Comparison of ENCODE assay signal across 23 mouse cellular contexts in the genomic region with DNA sequence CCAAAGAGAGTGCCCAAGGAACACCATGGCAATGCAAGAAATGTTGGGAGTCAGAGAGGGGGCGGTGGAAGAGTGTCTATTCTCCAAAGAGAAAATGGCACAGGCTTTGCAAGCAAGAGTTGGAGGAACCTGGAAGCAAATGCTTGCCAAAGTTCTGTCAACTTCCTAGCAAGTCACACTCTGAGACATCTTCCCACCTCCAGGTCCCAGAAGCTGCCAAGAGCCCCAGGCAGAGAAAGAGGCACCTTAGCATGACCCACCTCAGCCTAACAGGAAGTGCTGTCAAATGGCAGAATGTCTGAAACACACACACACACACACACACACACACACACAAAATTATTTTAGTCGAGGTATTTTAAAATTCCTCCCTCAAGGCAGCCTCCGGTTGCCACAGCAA. TPM values are rescaled to one million over a fixed set of nuclear protein-coding genes. Genes with fewer than 3 reads are reported as not detected.
A peak's percentile ranks its signal among the peaks of the same experiment; 100 is the strongest.
DNase-seq lines count a peak whose midpoint lies in the region; ATAC-seq lines count a peak whose summit lies in the region.
"Had no signal": no experiment of that assay in that cellular context is flagged by ENCODE, and none has a peak within 500 bp of the region (broad histone marks: within the 10 kb centered on the region; RNA-seq: fewer than 3 reads in every experiment).

No protein-coding gene starts in this region.

- ATAC-seq in megakaryocyte, adult 5-6 weeks (ENCODE audit: poor library complexity, severe bottlenecking): no peak
- no peak for ATAC-seq in erythroid progenitor cell, adult 5-6 weeks (replicated peaks; ENCODE audit: low FRiP score, poor library complexity, severe bottlenecking)
- ATAC-seq: activated CD4-positive, CD25-positive, alpha-beta regulatory T cell, adult 4 months; forebrain, embryonic 15.5 days; hindbrain, embryonic 16.5 days; Patski had no signal

- intact Hi-C loops in left cerebral cortex, postnatal 10 days (cut with DNase I): no loop called here

- DNase-seq in left cerebral cortex, adult 18-20 months (ENCODE audit: low spot score in 2 of 2): peak; percentile 54 to 77
- no peak for DNase-seq in left cerebral cortex, postnatal 10 days (ENCODE audit: extremely low spot score in 1 of 2, low spot score in 2 of 2)
- peak; percentile 84 to 87 for DNase-seq in frontal cortex, adult 2 months (ENCODE audit: extremely low spot score in 1 of 2, low spot score in 1 of 2)
- peak; percentile 69 to 77 for DNase-seq in left cerebral cortex, adult 9 months (ENCODE audit: low spot score in 2 of 2)
- DNase-seq in right cerebral cortex, postnatal 25 days: peak; percentile 60
- no peak for DNase-seq in lung, postnatal 4 days
- DNase-seq: adrenal gland, adult 2 months; adrenal gland, postnatal 25 days; cerebellum, adult 2 months; cerebellum, postnatal 10 days; gastrocnemius, postnatal 36 days; heart, adult 11 months; heart, postnatal 10 days; heart, postnatal 4 days had no signal

RNA-seq across cellular contexts. Expression of a gene that starts 10.4 kb away (rescaled TPM):
- 10 to 100 TPM; 56.6 to 57.9 TPM for total RNA-seq in left cerebral cortex, adult 18-20 months (2021)
- 10 to 100 TPM; 51.3 to 51.6 TPM for total RNA-seq in left cerebral cortex, postnatal 10 days (2021)
- 28.7 and 31.8 TPM in 2 replicates for polyA plus RNA-seq in frontal cortex, adult 2 months (2012; rRNA removed)
- total RNA-seq in megakaryocyte, adult 5-6 weeks (2015): 0.05 TPM in 1 of 2 replicates, not detected in the other
- total RNA-seq in megakaryocyte, adult 5-6 weeks (2017): not detected in 2 replicates
- not detected in 2 replicates for total RNA-seq in erythroid progenitor cell, adult 5-6 weeks (2015; ENCODE audit: low replicate concordance)
- not detected in 2 replicates for total RNA-seq in erythroid progenitor cell, adult 5-6 weeks (2017; ENCODE audit: low replicate concordance)
- total RNA-seq: adrenal gland, postnatal 25 days; CH12.LX; gastrocnemius, adult 8-10 months; gastrocnemius, postnatal 36 days had no signal
- polyA plus RNA-seq: erythroblast, embryonic 14.5 days had no signal

RNA-seq across cellular contexts. Expression of a gene that starts 27.1 kb away (rescaled TPM):
- total RNA-seq in left cerebral cortex, adult 18-20 months (2021): 10 to 100 TPM; 32.3 to 35.3 TPM
- 10 to 100 TPM; 31.3 to 31.5 TPM for total RNA-seq in left cerebral cortex, postnatal 10 days (2021)
- 43.0 and 48.3 TPM in 2 replicates for polyA plus RNA-seq in frontal cortex, adult 2 months (2012; rRNA removed)
- total RNA-seq in megakaryocyte, adult 5-6 weeks (2015): 4.4 and 6.6 TPM in 2 replicates
- 9.4 and 11.0 TPM in 2 replicates for total RNA-seq in megakaryocyte, adult 5-6 weeks (2017)
- total RNA-seq in erythroid progenitor cell, adult 5-6 weeks (2015; ENCODE audit: low replicate concordance): 2.1 and 4.0 TPM in 2 replicates
- 3.4 and 9.1 TPM in 2 replicates for total RNA-seq in erythroid progenitor cell, adult 5-6 weeks (2017; ENCODE audit: low replicate concordance)

RNA-seq across cellular contexts. Expression of a gene that starts 41.0 kb away (rescaled TPM):
- total RNA-seq in left cerebral cortex, adult 18-20 months (2021): 10 to 100 TPM; 18.2 to 19.6 TPM
- 1 to 10 TPM; 4.9 to 5.4 TPM for total RNA-seq in left cerebral cortex, postnatal 10 days (2021)
- 10.1 and 13.2 TPM in 2 replicates for polyA plus RNA-seq in frontal cortex, adult 2 months (2012; rRNA removed)
- 93.8 and 108 TPM in 2 replicates for total RNA-seq in megakaryocyte, adult 5-6 weeks (2015)
- 76.6 and 79.8 TPM in 2 replicates for total RNA-seq in megakaryocyte, adult 5-6 weeks (2017)
- 8.4 and 11.5 TPM in 2 replicates for total RNA-seq in erythroid progenitor cell, adult 5-6 weeks (2015; ENCODE audit: low replicate concordance)
- 10.5 and 11.7 TPM in 2 replicates for total RNA-seq in erythroid progenitor cell, adult 5-6 weeks (2017; ENCODE audit: low replicate concordance)

Comparison
In these comparisons a context has a peak if more than half of its experiments do, and no peak if none do; other contexts are left out.
1. DNase-seq: peak in left cerebral cortex, adult 18-20 months (2 of 2), frontal cortex, adult 2 months (2 of 2), left cerebral cortex, adult 9 months (2 of 2) and right cerebral cortex, postnatal 25 days (single experiment); none in left cerebral cortex, postnatal 10 days (0 of 2) and lung, postnatal 4 days (0 of 2).
2. RNA of a gene that starts 10.4 kb away (total RNA-seq): 56.6 to 57.9 TPM in left cerebral cortex, adult 18-20 months and 51.3 to 51.6 TPM in left cerebral cortex, postnatal 10 days; 0.05 TPM in megakaryocyte, adult 5-6 weeks and not detected in erythroid progenitor cell, adult 5-6 weeks; every median in the first group is over 10 times any median in the second.